Mouse (Mus musculus) thymus, adult 2 months (tissue): ENCODE results near the gene Duox2. TPM values are rescaled to one million over a fixed set of nuclear protein-coding genes. Genes with fewer than 3 reads are reported as not detected.

Experiments used
- DNase-seq: peaks from one replicate; pipeline ENCODE4 v3.0.0; 2021
- H3K27ac ChIP-seq: fragments of 200-500 bp; 2 replicates; pipeline ENCODE4 v1.5.1; 2012; ENCODE audit warnings: low read length, control low read depth; ENCODE audit not compliant: control insufficient read depth, insufficient read depth
- H3K27me3 ChIP-seq: fragments of 200-500 bp; 2 replicates; pipeline ENCODE4 v1.6.1; 2012; ENCODE audit warnings: mild to moderate bottlenecking, low read length, moderate library complexity, mixed read lengths; ENCODE audit not compliant: control insufficient read depth, insufficient read depth
- H3K36me3 ChIP-seq: fragments of 200-500 bp; 2 replicates; pipeline ENCODE4 v1.6.1; 2012; ENCODE audit warnings: mild to moderate bottlenecking, low read length, moderate library complexity; ENCODE audit not compliant: control insufficient read depth, insufficient read depth
- H3K4me1 ChIP-seq: fragments of 200-500 bp; replicated peaks from 2 replicates; pipeline ENCODE4 v1.6.1; 2012; ENCODE audit warnings: low read length; ENCODE audit not compliant: control insufficient read depth, insufficient read depth
- H3K4me3 ChIP-seq: fragments of 200-500 bp; 2 replicates; pipeline ENCODE4 v1.5.1; 2012; ENCODE audit warnings: mild to moderate bottlenecking, low read length, control low read depth, moderate library complexity; ENCODE audit not compliant: control insufficient read depth, insufficient read depth
- CTCF ChIP-seq: fragments of 200-500 bp; IDR thresholded peaks from 2 replicates; pipeline ENCODE4 v1.5.1; 2012; ENCODE audit warnings: mild to moderate bottlenecking, control low read depth, low read length, moderate library complexity, borderline replicate concordance; ENCODE audit not compliant: control insufficient read depth, poor library complexity, insufficient read depth; ENCODE audit errors: extremely low read depth
- POLR2A ChIP-seq: fragments of 200-500 bp; IDR thresholded peaks from 2 replicates; pipeline ENCODE4 v1.6.1; 2012; ENCODE audit warnings: mild to moderate bottlenecking, low read length, control low read depth, moderate library complexity; ENCODE audit not compliant: control insufficient read depth, poor library complexity, insufficient read depth; ENCODE audit errors: extremely low read depth
- WGBS: fragments of 180-500 bp; shearing (Covaris S2); methylation state at CpG from one replicate; pipeline ENCODE4 v1.1.7; 2018; 5-methylcytosine and 5-hydroxymethylcytosine counted together
- polyA plus RNA-seq: library from polyadenylated mRNA; depleted of rRNA; stranded (reverse); fragments of >200 nt; gene quantifications from 2 replicates; pipeline ENCODE4 v1.2.3, GENCODE M21; 2012; rRNA removed

The Duox2 gene
- polyA plus RNA-seq, 1 experiment, result 0.19 TPM

DNA sequence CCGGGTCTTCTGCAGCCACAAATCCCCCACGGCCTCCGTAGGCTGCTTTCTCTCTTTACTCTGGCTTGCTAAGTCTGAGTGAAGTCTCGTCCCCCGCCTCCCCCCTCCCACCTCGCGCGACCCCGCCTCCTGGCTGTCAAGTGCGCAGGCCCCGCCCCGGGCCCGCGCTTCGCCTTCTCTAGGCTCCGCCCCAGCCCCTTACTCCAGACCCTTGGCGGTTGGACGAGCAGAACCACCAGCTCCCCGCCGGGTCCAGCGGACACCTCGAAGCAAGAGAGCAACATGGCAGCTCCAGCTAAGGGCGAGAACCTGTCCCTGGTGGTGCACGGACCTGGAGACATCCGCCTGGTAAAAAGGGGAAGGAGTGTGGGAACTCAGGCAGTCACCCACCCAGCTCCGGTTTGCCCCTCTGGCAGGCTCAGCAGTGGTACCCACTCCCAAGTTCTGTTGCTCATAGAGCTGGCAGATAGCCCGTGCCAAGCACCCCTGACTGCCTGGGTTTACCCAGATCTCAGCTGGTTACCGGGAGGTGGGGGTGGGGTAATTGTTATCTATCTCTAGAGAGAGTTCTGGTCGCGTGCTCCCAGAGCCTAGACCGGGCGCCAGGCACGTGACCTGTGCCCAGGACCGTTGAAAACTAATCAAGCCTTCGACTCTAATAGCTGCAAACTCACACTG lies 63.5 kb downstream of the Duox2 start, which contains the start of gene Sord:
TSS of gene Sord (plus strand) at position 139 of the 678 bp plus-strand sequence.
- WGBS, result under 1% methylated on average over 35 of the region's 35 CpGs
- Histone ChIP-seq H3K27me3 (no peaks in the 10 kb centered on the region), H3K4me3 (peak within 1 kb of the TSS; percentile 82), H3K36me3 (no peaks in the 10 kb centered on the region), H3K27ac (peak within 1 kb of the TSS; percentile 65), H3K4me1 (peaks cover 8% of the 10 kb centered on the region)
- TF ChIP-seq POLR2A (no peak), CTCF (no peak)
- peak; percentile 86 for DNase-seq

DNA sequence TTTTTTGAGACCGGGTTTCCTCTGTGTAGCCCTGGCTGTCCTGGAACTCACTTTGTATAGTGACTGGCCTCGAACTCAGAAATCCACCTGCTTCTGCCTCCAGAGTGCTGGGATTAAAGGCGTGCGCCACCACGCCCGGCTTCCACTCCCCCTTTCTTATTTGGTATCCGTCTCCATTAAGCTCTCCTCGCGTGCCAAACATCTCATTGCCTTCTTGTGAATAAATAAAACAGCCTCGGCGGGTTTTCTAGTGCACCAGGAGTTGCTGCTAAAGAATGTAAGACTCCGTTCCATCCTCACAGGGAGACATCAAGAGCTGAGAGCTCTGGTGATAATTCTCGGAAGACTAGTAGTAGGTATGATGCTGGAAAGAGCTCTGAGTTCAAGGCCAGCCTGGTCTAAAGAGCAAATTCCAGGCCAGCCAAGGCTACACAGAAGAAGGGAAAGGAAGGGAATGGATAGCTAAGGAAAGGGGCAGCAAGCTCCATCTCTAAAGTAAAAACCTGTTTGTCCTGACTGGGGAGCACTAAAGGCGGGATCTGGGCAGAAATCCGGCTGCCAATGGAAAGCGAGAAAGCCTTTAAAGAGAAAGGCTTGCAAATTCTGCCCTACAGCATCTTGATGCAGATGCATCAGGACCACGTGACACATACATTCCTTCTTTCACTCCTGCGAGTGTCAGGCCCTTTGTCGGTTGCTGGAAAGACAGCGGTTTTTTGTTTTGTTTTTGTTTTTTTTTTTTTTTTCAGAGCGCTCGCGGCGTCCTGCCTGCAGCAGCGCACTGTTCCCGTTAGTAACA lies 64.3 kb downstream of the Duox2 start:
- TF ChIP-seq CTCF, result no peak
- TF ChIP-seq POLR2A, result no peak
- Histone ChIP-seq H3K4me1 (peaks cover 8% of the 10 kb centered on the region), H3K4me3 (peak overlapping the region; percentile 82), H3K27ac (peak overlapping the region; percentile 65), H3K36me3 (no peaks in the 10 kb centered on the region), H3K27me3 (no peaks in the 10 kb centered on the region)
- no peak for DNase-seq
- WGBS, result 19% methylated on average over 26 of the region's 26 CpGs

- Histone ChIP-seq H3K4me1 (peaks cover 8% of the 10 kb centered on the region), H3K4me3 (no peak overlapping the region), H3K27me3 (no peaks in the 10 kb centered on the region), H3K36me3 (no peaks in the 10 kb centered on the region), H3K27ac (no peak overlapping the region)
- no peak for DNase-seq
- TF ChIP-seq POLR2A (no peak), CTCF (no peak)
- WGBS, result 75% methylated on average over 5 of the region's 5 CpGs
Measured at GRCm38 (mm10) chr2:122233341-122233740, 64.9 kb downstream of the Duox2 start.

DNA sequence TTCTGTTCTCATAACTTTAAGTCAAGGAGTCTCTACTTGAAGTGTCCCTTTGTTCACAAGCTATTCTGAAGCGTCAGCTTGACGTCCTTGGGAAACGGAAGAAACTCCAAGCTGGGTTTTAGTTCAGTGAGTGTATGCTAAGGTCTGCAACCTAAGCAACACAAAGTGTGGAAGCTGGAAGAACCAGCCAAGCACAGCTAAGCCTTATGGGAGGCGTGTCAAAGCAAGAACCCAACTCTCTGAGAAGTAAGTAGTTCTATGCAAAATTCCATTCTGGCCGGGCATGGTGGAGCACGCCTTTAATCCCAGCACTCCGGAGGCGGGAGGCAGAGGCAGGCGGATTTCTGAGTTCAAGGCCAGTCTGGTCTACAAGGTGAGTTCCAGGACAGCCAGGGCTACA lies 66.6 kb downstream of the Duox2 start:
- no peak for TF ChIP-seq POLR2A
- H3K27me3 ChIP-seq, result no peaks in the 10 kb centered on the region
- H3K27ac ChIP-seq, result no peak overlapping the region
- DNase-seq, result no peak
- no peak overlapping the region for H3K4me3 ChIP-seq
- no peaks in the 10 kb centered on the region for H3K36me3 ChIP-seq
- H3K4me1 ChIP-seq, result peaks cover 8% of the 10 kb centered on the region
- WGBS, result 96% methylated on average over 9 of the region's 9 CpGs

- WGBS, result 93% methylated on average over 6 of the region's 6 CpGs
- Histone ChIP-seq H3K4me3 (no peak overlapping the region), H3K36me3 (no peaks in the 10 kb centered on the region), H3K27ac (no peak overlapping the region), H3K4me1 (peaks cover 8% of the 10 kb centered on the region), H3K27me3 (no peaks in the 10 kb centered on the region)
- TF ChIP-seq CTCF, result no peak
- no peak for DNase-seq
Measured at GRCm38 (mm10) chr2:122230395-122230794, 67.9 kb downstream of the Duox2 start.

Other genes starting within 250 kb of the Duox2 start
- 14.0 and 14.9 TPM in 2 replicates for gene Spg11, start 180.1 kb downstream of the Duox2 start, polyA plus RNA-seq
- 1,110 and 1,280 TPM in 2 replicates for gene B2m, start 150.8 kb downstream of the Duox2 start, polyA plus RNA-seq
- 0.12 and 0.13 TPM in 2 replicates for gene Trim69, start 137.7 kb downstream of the Duox2 start, polyA plus RNA-seq
- gene Patl2, start 112.3 kb downstream of the Duox2 start, polyA plus RNA-seq, result 0.61 and 0.92 TPM in 2 replicates
- gene Terb2, start 112.2 kb downstream of the Duox2 start, polyA plus RNA-seq, result not detected in 2 replicates
- gene Sord, start 63.7 kb downstream of the Duox2 start, polyA plus RNA-seq, result 16.7 and 19.0 TPM in 2 replicates
- gene Duoxa2, start 451 bp upstream of the Duox2 start, polyA plus RNA-seq, result 0.27 and 0.71 TPM in 2 replicates
- gene Duoxa1, start 15.3 kb upstream of the Duox2 start, polyA plus RNA-seq, result 3.5 and 5.3 TPM in 2 replicates
- gene Duox1, start 17.2 kb upstream of the Duox2 start, polyA plus RNA-seq, result 0.26 and 0.42 TPM in 2 replicates
- 36.3 and 41.9 TPM in 2 replicates for gene Shf, start 70.7 kb upstream of the Duox2 start, polyA plus RNA-seq
- gene Slc28a2, start 128.0 kb upstream of the Duox2 start, polyA plus RNA-seq, result 22.9 and 28.7 TPM in 2 replicates
- 4.7 and 4.8 TPM in 2 replicates for gene Gm14085, start 186.5 kb upstream of the Duox2 start, polyA plus RNA-seq